Mouse (Mus musculus) mouse trophoblast stem cell (cell line): ENCODE results near the gene Gar1.

Source experiments
- in situ Hi-C, 2 experiments: fragments of 300-500 bp; cut with MseI, MboI; formaldehyde crosslinking; loops; 2 replicates in 1 of 2; 3 replicates in 1 of 2; pipeline ENCODE4 v1.15.1; 2025

The Gar1 gene

DNA sequence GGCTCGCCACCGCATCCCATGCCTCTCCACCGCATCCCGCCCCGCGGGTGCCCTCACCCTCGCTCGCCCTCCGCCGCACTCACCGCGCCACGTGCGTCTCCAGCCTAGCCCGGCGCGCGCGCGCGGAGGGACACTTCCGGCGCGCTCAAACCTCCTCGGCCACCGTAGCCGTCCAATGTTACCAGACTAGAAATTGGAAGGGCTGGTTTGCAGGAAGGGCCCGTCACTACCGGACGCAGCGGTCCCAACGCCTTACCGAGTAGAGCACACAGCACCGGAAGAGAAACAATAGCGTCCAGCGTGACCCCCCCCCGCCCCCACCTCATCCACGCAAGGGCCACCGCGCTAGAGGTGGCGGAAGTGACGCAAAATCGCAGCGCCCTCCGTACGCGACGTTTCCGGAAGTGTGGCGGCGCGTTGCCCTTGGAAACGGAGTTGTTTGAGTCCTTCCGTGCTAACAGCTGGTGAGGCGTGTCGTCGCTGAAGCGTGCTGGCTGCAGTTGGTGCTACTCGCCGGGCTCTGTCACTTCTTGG lies at the start of gene Gar1:
TSS of gene Gar1 (minus strand) at position 362 of the 534 bp plus-strand sequence.
- in situ Hi-C loops: no loop called here

DNA sequence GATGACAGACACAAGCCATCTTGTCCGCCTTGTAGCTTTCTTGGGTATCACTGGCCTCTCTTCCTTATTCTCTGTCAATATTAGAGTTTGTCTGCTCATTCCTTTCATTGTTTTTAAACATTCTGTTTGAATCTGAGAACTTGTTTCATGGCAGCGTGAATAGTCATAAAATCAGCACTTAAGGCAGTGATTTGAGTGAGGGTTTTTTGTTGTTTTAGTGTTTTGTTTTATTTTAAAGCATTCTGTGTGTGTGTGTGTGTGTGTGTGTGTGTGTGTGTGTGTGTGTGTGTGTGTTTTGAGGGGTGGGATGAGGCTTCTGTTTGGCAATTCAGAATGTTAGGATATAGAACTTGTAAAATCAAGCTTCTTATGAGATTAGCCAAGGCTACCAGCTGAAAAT lies 48.7 kb upstream of the Gar1 start:
- in situ Hi-C loops: no loop called here

DNA sequence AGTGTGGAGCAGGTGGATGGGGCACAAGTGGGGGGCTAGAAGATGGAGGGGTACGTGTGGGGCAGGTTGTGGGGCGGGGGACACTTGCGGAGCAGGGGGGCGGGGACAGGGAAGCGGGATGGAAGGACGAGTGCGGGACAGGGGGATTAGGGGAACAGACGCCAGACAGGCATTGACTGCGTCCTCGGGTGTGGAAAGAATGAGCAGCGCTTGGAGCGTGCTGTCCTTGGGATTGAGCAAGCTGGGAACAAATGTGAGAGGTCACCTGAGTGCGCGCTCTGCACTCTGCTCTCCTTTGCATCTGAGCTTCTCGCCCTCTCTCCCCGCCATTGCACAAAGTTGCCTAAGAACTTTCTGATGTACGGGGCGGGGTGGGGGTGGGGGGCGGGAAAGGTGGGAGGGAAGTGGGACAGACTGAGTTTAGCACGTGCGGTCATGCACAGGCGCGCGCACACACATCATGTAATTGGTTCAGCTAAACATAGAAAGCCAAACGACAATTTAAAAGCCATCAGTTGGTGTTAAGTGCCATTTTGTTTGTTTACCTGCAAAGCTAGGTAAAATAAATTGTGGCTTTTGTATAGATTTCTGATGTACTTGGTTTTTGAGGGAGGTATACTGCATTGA lies 48.0 kb upstream of the Gar1 start:
- in situ Hi-C loops: no loop called here

DNA sequence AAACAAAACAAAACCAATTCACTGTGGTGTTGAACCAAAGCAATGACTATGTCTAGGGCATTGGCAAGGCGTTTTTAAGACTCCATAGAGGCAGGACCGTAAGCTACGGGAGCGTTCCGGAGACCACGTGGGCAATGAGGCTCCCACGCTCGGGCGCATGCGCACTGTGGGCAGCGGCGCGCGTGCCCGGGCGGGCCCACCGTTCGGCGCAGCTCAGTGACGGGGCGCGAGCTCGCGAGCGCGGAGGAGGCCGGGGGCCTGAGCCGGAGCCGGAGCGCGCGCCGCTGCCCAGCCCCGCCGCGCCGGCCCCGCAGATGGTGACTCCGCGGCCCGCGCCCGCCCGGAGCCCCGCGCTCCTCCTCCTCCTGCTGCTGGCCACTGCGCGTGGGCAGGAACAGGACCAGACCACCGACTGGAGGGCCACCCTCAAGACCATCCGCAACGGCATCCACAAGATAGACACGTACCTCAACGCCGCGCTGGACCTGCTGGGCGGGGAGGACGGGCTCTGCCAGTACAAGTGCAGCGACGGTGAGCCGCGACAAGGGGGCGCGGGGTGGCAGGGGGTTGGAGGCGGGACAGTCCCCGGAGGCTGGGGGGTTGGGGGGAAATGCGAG lies 47.3 kb upstream of the Gar1 start, which contains the start of gene Pla2g12a:
TSS of gene Pla2g12a (plus strand) at position 202 of the 617 bp plus-strand sequence.
- in situ Hi-C loops: no loop called here

DNA sequence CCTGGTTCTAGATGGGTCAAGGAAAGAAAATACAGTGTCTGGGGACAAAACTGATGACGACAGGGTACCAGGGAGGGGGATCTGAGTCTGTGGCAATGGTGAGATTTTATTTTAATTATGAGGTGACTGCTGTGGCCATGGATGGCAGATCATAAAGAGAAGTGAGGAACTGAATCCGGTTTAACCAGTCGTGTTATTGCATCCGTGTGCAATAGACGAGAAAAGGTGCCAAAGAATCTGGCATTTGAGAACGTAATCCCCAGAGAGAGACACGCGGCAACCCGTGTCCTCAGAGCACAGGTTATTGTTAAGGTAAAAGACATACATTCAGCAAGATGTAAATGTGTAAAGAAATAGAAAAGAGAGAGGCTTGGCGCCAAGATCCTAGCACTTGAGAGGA lies 46.1 kb upstream of the Gar1 start:
- in situ Hi-C loops: no loop called here

DNA sequence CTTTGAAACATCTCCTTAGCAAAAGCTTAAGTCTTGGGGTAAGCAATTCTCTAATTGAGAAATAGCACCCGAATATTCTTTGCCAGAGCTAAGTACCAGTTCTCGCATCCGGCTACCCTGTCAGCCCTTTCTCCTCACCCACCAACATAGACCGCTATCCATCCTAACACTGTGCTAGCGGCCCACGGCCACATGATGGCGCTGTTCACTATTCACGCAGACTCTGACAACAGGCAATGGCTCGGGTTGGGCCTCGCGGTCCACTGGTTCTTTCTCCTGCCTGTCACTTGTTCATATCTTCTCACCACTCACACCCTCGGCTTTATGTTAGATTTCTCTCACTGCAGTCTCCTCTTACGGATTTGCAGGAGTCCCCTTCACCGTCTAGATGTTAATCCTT lies 32.5 kb upstream of the Gar1 start:
- in situ Hi-C loops: no loop called here

DNA sequence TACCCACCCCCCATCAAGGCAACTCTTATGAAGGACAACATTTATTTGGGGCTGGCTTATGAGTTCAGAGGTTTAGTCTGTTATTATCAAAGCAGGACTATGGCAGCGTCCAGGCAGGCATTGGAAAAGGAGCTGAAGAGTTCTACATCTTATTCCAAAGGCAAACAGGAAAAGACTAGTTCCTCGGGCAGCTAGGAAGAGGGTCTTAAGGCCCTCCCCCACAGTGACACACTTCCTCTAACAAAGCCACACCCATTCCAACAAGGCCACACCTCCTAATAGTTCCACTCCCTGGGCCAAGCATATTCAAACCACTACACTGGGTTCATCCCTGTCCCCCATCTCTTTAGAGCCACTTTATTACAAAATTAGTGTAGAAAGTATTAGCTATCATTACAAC lies 31.4 kb upstream of the Gar1 start:
- in situ Hi-C loops: no loop called here

DNA sequence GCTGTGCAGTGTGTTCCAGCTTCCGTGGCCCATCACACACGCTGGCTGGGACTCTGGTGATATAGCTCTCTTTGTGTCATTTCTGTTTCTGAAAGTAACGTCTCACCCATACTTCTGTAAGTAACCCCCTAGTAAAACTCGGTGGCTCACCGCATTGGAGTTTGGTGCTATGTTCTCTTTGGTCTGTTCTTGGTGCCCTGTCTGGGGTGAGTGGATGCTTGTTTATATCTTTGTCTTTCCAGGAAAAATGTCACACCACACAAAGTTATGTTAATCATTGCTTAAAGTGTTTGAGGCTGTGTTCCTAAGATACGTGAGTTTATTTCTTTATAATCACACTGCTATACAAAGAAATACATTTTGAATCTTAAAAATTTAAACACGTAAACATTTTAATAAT lies 15.7 kb upstream of the Gar1 start:
- in situ Hi-C loops: no loop called here

DNA sequence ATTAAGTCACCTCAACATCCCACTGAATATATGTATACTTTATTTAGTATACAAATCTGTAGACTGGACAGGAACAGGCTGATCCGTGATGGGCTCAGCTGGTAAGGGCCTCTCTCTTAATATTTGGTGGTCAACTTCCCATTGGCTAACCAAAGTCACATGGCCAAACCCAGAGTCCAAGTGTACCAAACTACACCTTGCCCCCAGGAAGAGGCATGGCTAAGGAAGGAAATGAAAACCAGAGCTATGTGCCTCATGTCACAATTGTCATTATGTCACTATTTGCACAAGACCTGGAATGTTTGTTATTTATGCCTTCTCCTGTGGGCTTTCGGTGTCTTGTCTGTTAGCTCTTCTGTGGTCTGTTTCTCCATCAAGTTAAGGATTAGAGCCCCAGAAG lies 14.7 kb upstream of the Gar1 start:
- in situ Hi-C loops: no loop called here

DNA sequence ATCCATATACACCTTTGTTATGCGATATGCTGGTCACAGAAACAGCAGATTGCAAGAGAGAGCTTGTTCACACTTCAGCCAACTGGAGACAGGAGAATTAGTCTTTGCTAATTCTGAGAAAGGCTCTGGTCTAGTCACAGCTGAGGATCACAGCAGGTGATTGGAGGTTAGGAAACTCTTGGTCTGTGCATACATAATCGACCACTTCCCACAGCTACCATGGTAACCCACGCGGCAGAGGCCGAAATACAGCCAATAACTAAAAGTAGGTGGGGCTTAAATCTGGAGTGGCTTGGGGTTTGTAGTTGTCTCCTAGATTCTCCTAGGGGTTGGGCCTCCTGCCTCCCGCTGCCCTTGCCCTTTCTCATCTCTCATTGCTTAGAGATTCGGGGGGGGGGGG lies 6.8 kb upstream of the Gar1 start:
- in situ Hi-C loops: no loop called here

DNA sequence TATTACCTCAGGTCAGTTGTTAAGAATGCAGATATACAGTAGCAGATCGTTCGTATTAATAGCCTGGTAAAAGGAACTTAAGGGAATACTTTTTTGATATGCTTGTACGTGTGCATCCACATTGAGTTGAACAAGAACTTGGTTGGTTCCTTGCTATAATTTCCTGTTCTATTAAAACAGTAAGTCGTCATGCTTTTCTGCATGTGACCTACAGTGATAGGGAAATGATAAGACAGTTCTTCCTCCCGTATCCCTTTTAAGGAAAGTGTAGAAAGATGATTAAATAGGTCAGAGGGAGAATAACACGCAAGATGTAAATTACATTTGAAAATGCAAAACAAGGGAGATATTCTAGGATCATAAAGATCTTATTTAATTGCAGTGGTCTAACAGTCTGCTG lies 5.8 kb upstream of the Gar1 start:
- in situ Hi-C loops: no loop called here

DNA sequence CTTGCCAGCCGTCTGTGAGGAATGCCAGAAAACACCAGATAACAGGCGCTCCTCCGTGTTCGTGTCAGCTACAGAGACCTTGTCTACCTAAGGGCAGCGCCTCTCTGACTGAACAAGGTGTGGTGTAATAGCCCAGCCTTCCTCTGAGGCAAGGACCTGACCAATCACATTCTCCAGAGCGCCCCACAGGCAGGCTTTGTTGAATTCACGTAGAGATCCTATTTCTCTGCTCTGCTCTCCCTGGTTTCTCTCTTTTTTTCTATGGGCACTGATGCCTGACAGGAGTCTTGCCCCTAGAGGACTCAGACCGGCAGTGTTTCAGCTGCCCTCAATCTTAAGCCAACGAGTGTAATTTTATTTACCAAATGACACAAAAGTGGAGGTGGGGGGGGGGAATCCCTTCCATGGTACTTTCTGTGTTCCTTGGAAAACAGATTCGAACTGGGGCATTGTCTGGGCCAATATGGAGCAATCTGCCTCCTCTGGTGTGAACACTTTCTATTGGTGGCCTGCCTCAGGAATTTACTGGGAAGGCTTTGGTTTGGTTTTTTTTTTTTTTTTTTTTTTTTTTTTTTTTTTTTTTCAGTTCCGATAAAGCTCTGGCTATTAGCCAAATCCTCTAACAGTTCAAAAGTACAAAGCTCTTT lies 5.0 kb upstream of the Gar1 start:
- in situ Hi-C loops: no loop called here

DNA sequence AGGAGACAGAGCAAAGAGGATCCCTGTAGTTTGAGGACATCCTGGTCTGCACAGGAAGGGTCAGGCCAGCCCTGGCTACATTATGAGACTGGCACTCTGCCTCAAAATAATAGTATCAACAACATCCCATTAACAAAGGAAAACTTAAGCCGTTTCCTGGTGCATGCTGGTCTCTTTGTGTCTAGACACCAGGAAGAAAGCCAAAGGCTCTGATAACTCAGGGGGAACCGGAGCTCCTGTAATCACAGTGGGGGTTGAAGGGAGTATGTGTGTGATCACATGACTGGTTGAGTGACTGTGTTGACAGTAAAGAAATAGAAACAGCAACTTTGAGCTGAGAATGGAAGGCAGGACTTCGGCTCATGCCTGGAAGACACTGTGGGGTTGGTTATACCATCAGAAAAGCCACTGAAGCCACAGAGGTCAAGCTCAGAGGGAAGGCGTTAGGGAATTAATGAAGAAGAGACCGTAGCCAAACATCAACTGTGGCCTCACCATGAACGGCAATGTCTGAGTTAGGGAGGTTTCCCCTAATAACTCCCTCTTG lies 4.3 kb upstream of the Gar1 start, which contains the start of gene Cfi:
TSS of gene Cfi (plus strand) at position 497 of the 547 bp plus-strand sequence.
- in situ Hi-C loops: no loop called here

DNA sequence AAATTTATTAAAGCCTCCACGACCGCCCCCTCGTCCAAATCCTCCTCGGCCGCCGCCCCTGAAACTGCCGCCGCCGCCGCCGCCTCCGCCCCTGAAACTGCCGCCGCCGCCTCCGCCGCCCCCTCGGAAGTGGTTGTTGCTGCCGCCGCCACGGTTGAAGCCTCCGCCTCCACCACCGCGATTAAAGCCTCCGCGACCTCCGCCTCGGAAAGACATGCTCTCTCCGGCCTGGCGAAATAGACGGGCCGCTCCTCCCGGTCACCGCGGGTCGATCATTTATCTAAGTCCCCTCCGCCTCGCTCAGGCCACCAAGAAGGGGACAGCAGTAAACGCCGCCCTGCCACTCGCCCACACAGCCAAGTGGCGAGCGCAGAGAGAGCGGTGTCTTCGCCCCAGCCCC lies 570 bp downstream of the Gar1 start:
- in situ Hi-C loops: no loop called here

DNA sequence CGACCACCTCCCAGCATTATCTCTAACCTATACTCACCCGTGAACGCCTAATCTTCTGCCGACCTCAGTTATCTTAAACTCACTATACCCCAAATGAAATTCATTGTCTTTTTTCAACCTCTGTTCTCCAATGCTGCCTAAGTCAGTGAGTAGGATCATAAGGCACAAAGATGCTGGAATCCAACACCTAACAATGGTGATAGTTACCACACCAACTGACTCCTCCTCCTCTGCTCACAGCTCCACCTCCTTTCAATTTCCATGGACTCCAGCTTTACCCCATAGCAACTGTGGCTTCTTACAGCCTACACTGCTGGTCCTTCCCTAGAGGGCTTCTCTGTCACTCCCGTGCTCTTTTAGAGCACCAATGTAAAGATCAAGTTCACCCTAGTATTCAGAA lies 3.5 kb downstream of the Gar1 start:
- in situ Hi-C loops: no loop called here

DNA sequence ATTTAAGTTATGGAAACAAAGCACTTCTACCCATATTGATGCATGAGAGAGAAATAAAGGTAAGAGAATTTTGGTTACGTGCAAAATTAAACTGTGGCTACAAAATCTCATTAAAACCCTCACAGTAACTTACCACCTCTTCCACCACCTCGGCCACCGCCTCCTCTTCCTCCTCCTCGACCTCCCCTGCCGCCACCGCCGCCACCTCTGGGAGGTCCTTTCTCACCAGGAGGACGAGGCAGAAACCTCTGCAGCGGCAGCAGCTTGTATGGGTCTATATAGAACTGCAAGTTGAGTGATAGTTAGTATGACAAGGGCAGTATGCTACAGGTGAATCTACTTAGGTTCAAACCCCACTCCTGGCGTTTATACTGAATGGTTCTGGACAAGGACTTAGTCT lies 4.5 kb downstream of the Gar1 start:
- in situ Hi-C loops: no loop called here

DNA sequence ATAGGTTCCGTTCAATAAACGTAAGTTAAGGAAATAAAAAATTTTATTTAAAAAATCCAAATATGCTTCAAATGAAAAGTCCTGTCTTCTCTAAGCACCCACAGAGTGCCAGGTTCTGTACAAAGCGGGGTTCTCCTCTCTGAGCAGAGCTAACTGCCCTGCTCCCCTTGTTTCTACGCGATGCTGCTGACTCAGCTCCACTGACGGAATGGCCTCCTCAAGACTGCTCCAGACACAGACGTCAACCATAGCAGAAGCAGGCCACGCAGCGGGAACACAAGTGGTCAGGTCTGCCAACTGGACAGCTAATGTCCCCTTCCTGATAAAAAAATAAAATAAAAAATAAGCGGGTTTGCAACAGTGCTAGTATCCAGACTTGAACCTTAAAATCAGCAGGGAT lies 6.3 kb downstream of the Gar1 start:
- in situ Hi-C loops: no loop called here

DNA sequence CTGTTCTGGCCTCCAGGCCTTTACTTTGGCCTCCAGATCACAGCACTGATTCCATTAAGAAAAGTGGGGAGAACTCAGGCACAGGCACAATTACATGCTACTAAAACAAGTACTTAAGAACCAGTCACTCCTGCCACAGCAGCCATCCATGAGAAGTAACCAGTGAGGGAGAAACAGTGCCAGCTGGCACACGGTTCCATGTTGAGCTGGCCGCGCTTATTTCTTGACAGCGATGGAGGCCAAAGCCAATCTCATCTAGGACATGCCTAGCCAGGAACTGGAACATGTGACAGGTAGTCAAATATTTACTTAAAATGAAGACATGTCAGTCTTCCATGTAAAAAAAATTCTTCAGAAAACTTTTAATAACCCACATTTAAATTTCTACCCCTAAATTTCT lies 7.0 kb downstream of the Gar1 start:
- in situ Hi-C loops: no loop called here

DNA sequence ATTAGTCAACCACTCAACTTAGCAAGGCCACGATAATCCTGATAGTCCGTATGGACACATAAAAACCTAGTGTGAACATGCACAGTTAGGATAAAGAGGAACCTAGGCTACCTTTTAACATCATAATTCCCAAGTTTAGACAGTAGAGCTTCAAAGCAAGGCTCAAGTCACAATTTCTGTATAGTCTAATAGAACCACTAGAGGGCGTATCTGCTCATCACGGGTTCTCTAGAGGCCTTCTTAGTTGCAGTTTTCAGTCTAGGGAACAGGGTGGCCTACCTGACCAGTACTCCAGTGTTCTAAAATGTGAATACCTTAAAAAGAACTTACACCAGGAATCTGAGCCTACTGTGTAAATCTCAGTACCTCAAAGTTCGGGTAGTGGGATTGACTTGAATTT lies 7.9 kb downstream of the Gar1 start:
- in situ Hi-C loops: no loop called here

DNA sequence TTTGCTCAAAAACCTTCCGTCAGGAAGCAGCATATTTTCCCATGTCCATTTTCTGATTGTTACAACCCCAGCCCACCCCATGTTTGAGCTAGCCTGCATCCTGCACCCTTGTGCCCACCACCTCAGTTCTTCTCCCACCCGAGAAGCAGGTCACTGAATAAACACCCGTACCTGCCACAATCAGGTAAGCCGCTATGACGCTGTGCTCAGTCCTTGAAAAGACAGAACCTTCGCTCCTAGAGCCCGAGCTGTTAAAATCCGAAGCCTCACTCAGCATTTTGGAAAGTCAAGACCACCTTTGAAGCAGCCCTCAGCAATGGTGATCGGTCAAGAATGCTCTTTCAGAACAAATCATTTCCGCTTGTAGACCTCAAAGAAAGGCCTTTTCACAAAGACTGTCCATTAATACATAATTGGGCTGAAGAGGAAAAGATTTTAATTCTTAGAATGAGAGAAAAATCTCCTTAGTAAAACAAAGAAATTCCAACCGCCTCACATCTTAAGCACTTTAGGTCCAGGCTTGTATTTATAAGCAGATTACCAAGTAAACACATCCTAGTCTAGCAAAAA lies 8.9 kb downstream of the Gar1 start, which contains the start of gene Rrh:
TSS of gene Rrh (minus strand) at position 382 of the 570 bp plus-strand sequence.
- in situ Hi-C loops: no loop called here

DNA sequence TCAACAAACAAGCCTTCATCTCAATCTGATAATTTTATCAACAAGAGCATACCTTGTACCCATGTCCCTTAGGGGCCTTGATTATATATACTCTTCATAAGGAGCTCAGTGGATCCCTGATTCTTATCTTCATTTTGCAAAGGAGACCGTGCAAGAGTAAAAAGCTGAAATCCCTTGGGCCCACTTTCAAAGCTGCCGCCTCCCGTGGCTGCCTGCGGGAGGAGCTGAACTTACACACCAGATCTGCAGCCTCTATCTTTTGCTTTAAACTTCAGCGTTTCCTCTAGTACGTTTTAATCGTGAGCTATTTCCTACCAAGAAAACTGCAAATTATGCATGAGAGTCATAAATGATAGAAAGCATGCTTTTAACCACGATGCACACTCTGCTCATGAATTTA lies 9.5 kb downstream of the Gar1 start:
- in situ Hi-C loops: no loop called here

DNA sequence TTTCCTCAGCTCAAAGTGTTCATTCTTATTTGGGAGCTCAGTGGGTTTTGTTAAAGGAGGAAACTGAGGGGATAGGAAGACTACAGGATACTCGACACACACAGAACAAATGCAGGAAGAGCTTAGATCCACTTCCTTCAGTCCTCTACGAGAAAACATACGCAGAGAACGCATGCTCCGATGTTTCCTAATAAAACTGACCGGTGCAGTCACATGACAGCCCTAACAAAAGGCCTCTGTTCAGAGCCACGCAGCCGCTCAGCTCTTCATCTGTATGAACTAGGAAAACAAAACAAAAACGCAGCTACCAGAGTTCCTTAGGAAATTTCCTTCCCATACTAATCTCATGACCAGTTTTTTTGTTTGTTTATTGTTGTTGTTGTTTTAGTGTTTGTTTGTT lies 10.3 kb downstream of the Gar1 start:
- in situ Hi-C loops: no loop called here
